In genomic region chr12:54312522-54313210, GRCm38 (mm10) we compare ENCODE assay signal across 7 mouse cellular contexts.
DNase-seq lines count a peak whose midpoint lies in the region; ATAC-seq and TF ChIP-seq lines count a peak whose summit lies in the region.

No protein-coding gene starts in this region.

- 0 out of 2 replicates have a peak, but pooled peaks have one; percentile 4 for ATAC-seq in common myeloid progenitor, adult 5-6 weeks (replicated peaks; ENCODE audit: low read depth, poor library complexity, severe bottlenecking)
- no peak for ATAC-seq in hindbrain, embryonic 13.5 days (ENCODE audit: low FRiP score)
- peak; percentile 10; the same call in 1 of the 2 replicates for ATAC-seq in liver, embryonic 12.5 days

- H3K9me3 ChIP-seq in ES-E14 (ENCODE audit: control insufficient read depth, insufficient read depth, low read depth, low read length): no peaks in the 10 kb centered on the region
- H3K9me3 ChIP-seq in hindbrain, embryonic 13.5 days: no peaks in the 10 kb centered on the region
- H3K9me3 ChIP-seq in liver, embryonic 12.5 days (replicated peaks): no peaks in the 10 kb centered on the region

- H3K27me3 ChIP-seq in hindbrain, embryonic 13.5 days: peaks cover 39% of the 10 kb centered on the region
- peaks cover 34% of the 10 kb centered on the region for H3K27me3 ChIP-seq in liver, embryonic 12.5 days (replicated peaks)

- peak overlapping the region; percentile 51 to 63; a peak in 3 of 4 replicates for H3K4me3 ChIP-seq in ES-E14 (ENCODE audit: insufficient read depth in 1 of 2, low read depth in 1 of 2, low read length in 2 of 2, poor library complexity in 1 of 2, severe bottlenecking in 1 of 2)
- H3K4me3 ChIP-seq in hindbrain, embryonic 13.5 days: peak overlapping the region; percentile 40
- H3K4me3 ChIP-seq in liver, embryonic 12.5 days: peak overlapping the region; percentile 37

- H3K36me3 ChIP-seq in ES-E14 (ENCODE audit: control insufficient read depth, insufficient read depth, low read length, poor library complexity, severe bottlenecking): no peaks in the 10 kb centered on the region
- no peaks in the 10 kb centered on the region for H3K36me3 ChIP-seq in hindbrain, embryonic 13.5 days
- no peaks in the 10 kb centered on the region for H3K36me3 ChIP-seq in liver, embryonic 12.5 days

- peak overlapping the region; percentile 3; the same call in 1 of the 2 replicates for H3K9ac ChIP-seq in ES-E14 (ENCODE audit: insufficient read depth, low read depth, low read length, poor library complexity, severe bottlenecking)
- H3K9ac ChIP-seq in hindbrain, embryonic 13.5 days: peak overlapping the region; percentile 71
- 0 out of 2 replicates have a peak overlapping the region, but pooled peaks have one; percentile 22 for H3K9ac ChIP-seq in liver, embryonic 12.5 days

- peak overlapping the region; percentile 88 for H3K27ac ChIP-seq in ES-E14 (ENCODE audit: insufficient read depth, low read depth, low read length, poor library complexity, severe bottlenecking)
- no peak overlapping the region for H3K27ac ChIP-seq in hindbrain, embryonic 13.5 days
- no peak overlapping the region for H3K27ac ChIP-seq in liver, embryonic 12.5 days

- WGBS in hindbrain, embryonic 13.5 days: 12% methylated on average over 14 of the region's 14 CpGs
- WGBS in liver, embryonic 12.5 days (ENCODE audit: insufficient replicate concordance): 14% methylated on average over 14 of the region's 14 CpGs

- peaks cover 0 to 14% of the 10 kb centered on the region in 2 experiments; a peak in 2 of 4 replicates for H3K4me1 ChIP-seq in ES-E14 (ENCODE audit: control insufficient read depth in 2 of 2, insufficient read depth in 2 of 2, low read length in 2 of 2, poor library complexity in 1 of 2)
- H3K4me1 ChIP-seq in hindbrain, embryonic 13.5 days (replicated peaks): peaks cover 26% of the 10 kb centered on the region
- H3K4me1 ChIP-seq in liver, embryonic 12.5 days: peaks cover 17% of the 10 kb centered on the region

- in situ Hi-C loops in ES-E14 (cut with MboI; ENCODE audit: low sequenced_read_pairs in 2 of 2, unreplicated experiment in 2 of 2): loop anchor here in 1 of 2 experiments (10.0 kb wide), 2 partner anchors 148 to 208 kb away; no protein-coding TSS in a partner anchor

- peak; percentile 20 for DNase-seq in ES-E14 (ENCODE audit: low read depth, low spot score)
- no peak for DNase-seq in adrenal gland, adult 2 months
- no peak for DNase-seq in adrenal gland, postnatal 4 days (ENCODE audit: low spot score in 2 of 2)
- no peak for DNase-seq in urinary bladder, postnatal 36 days (ENCODE audit: low spot score in 2 of 2)

- peak overlapping the region; percentile 74 for H3K4me2 ChIP-seq in hindbrain, embryonic 13.5 days
- H3K4me2 ChIP-seq in liver, embryonic 12.5 days: peak overlapping the region; percentile 67

TF ChIP-seq in ES-E14, 5 proteins besides CTCF, POLR2A, EP300 and RAD21:
- TF ChIP-seq ZNF384 (IDR thresholded peaks at IDR 0.05; ENCODE audit: low read depth, low read length) (no peak), MAFK (IDR thresholded peaks at IDR 0.05; ENCODE audit: insufficient read depth, low read depth, low read length) (no peak), ZC3H11A (IDR thresholded peaks at IDR 0.05; ENCODE audit: borderline replicate concordance, low read depth, low read length) (no peak), HCFC1 (IDR thresholded peaks at IDR 0.05; ENCODE audit: borderline replicate concordance, insufficient read depth, low read length) (no peak), CHD2 (IDR thresholded peaks at IDR 0.05; ENCODE audit: low read depth, low read length) (no peak; the same call in 1 of the 2 replicates)

Comparison
In these comparisons a context has a peak if more than half of its experiments do, and no peak if none do; other contexts are left out.
1. H3K9ac ChIP-seq: peak in every context shown above with its lines; median percentile 71 in hindbrain, embryonic 13.5 days; 22 in liver, embryonic 12.5 days; 3 in ES-E14.